Mouse (Mus musculus) urinary bladder, postnatal 14 days (tissue): ENCODE measurements around the gene Atg16l2.

Source experiments
- DNase-seq: peaks from one replicate; pipeline ENCODE4 v3.0.0; 2021; ENCODE audit warnings: low spot score

Gene Atg16l2

GRCm38 (mm10) chr7:101223501-101223900, 78.5 kb downstream of the Atg16l2 start:
- DNase-seq, result no peak

DNA sequence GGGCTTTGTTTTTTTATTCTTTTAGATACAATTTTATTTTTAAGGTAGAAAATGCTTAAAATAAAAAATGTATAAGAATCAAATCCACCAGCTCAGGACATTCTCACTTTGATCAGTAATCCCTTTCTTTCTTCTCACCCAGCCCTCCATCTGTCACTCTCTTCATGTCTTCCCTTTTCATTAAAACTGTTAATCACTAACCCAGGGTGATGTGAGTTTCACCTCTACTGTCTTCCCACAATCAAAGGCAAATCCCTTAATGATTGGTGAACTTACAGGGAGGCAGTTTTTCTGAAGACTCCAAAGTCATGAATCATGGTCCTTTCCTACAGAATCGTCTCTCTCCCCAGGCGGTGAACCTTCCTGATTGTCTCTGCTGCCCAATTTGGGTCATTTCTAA, 85.3 kb downstream of the Atg16l2 start:
- no peak for DNase-seq

- no peak for DNase-seq
These were observed 88.4 kb downstream of the Atg16l2 start for GRCm38 (mm10) chr7:101213515-101214263.
